Mouse (Mus musculus) heart, embryonic 15.5 days (tissue): ENCODE measurements around the gene Aldh3b1. TPM values are rescaled to one million over a fixed set of nuclear protein-coding genes. Genes with fewer than 3 reads are reported as not detected.

Experiments
- ATAC-seq: fragments of 200-750 bp; cut with Nextera tagmentation; replicated peaks from 2 replicates; pipeline ENCODE4 v1.8.0; 2017; ENCODE audit warnings: low read depth, moderate TSS enrichment; ENCODE audit not compliant: insufficient number of reproducible peaks, insufficient read depth, low FRiP score
- H3K27ac ChIP-seq: fragments of 300-500 bp; sonication (generic); 2 replicates; pipeline ENCODE4 v1.5.1; 2015; ENCODE audit warnings: mild to moderate bottlenecking, inconsistent platforms
- H3K27me3 ChIP-seq: fragments of 300-500 bp; sonication (generic); 2 replicates; pipeline ENCODE4 v1.6.1; 2015; ENCODE audit warnings: inconsistent platforms
- H3K36me3 ChIP-seq: fragments of 300-500 bp; sonication (generic); 2 replicates; pipeline ENCODE4 v1.6.1; 2015; ENCODE audit warnings: mild to moderate bottlenecking, inconsistent platforms
- H3K4me1 ChIP-seq: fragments of 300-500 bp; sonication (generic); replicated peaks from 2 replicates; pipeline ENCODE4 v1.6.1; 2015; ENCODE audit warnings: inconsistent platforms
- H3K4me2 ChIP-seq: fragments of 300-500 bp; sonication (generic); 2 replicates; pipeline ENCODE4 v1.6.1; 2015; ENCODE audit warnings: inconsistent platforms, mild to moderate bottlenecking, moderate library complexity
- H3K4me3 ChIP-seq: fragments of 300-500 bp; sonication (generic); 2 replicates; pipeline ENCODE4 v1.5.1; 2015; ENCODE audit warnings: mild to moderate bottlenecking, inconsistent platforms
- H3K9ac ChIP-seq: fragments of 300-500 bp; sonication (generic); 2 replicates; pipeline ENCODE4 v1.6.1; 2015; ENCODE audit warnings: mild to moderate bottlenecking, inconsistent platforms
- H3K9me3 ChIP-seq: fragments of 300-500 bp; sonication (generic); replicated peaks from 2 replicates; pipeline ENCODE4 v1.6.1; 2016; ENCODE audit warnings: inconsistent platforms
- WGBS: fragments of 180-500 bp; shearing (Covaris S2); methylation state at CpG from one replicate; pipeline ENCODE4 v1.1.7; 2015; ENCODE audit warnings: mixed read lengths; 5-methylcytosine and 5-hydroxymethylcytosine counted together
- polyA plus RNA-seq: library from polyadenylated mRNA; unstranded; fragments of >200 nt; fragmentation: Nextera tagmentation; extraction: Ambion mirVana; gene quantifications from 2 replicates; pipeline ENCODE4 v1.2.1, GENCODE M21; 2015

Gene Aldh3b1
- polyA plus RNA-seq, 1 experiment from 2014 or later, result 1.6 TPM

GRCm38 (mm10) chr19:3896208-3896607, 33.4 kb downstream of the Aldh3b1 start:
- no peak for ATAC-seq
- H3K27me3 ChIP-seq, result no peaks in the 10 kb centered on the region
- H3K27ac ChIP-seq, result no peak overlapping the region
- H3K36me3 ChIP-seq, result peaks cover 46% of the 10 kb centered on the region
- no peaks in the 10 kb centered on the region for H3K9me3 ChIP-seq
- 88% methylated on average over 10 of the region's 10 CpGs for WGBS
- no peak overlapping the region for H3K4me3 ChIP-seq
- no peak overlapping the region for H3K9ac ChIP-seq
- peaks cover 19% of the 10 kb centered on the region for H3K4me1 ChIP-seq
- no peak overlapping the region for H3K4me2 ChIP-seq

- Histone ChIP-seq H3K4me2 (no peak overlapping the region), H3K36me3 (peaks cover 54% of the 10 kb centered on the region), H3K27ac (no peak overlapping the region), H3K9me3 (no peaks in the 10 kb centered on the region), H3K27me3 (no peaks in the 10 kb centered on the region), H3K4me3 (no peak overlapping the region), H3K9ac (no peak overlapping the region), H3K4me1 (peaks cover 19% of the 10 kb centered on the region)
- WGBS, result 30% methylated on average over 3 of the region's 3 CpGs
- ATAC-seq, result no peak
Measured at GRCm38 (mm10) chr19:3895171-3895631, 34.4 kb downstream of the Aldh3b1 start.

- Histone ChIP-seq H3K9me3 (no peaks in the 10 kb centered on the region), H3K27ac (no peak overlapping the region), H3K27me3 (no peaks in the 10 kb centered on the region), H3K4me2 (no peak overlapping the region), H3K36me3 (peaks cover 57% of the 10 kb centered on the region), H3K4me1 (peaks cover 19% of the 10 kb centered on the region), H3K9ac (no peak overlapping the region), H3K4me3 (no peak overlapping the region)
- WGBS, result 86% methylated on average over 2 of the region's 2 CpGs
- no peak for ATAC-seq
Measured at GRCm38 (mm10) chr19:3894294-3894693, 35.3 kb downstream of the Aldh3b1 start.

GRCm38 (mm10) chr19:3893545-3894116, 36.0 kb downstream of the Aldh3b1 start:
- ATAC-seq, result peak; percentile 63; the same call in 1 of the 2 replicates
- Histone ChIP-seq H3K4me2 (no peak overlapping the region), H3K27me3 (no peaks in the 10 kb centered on the region), H3K9ac (no peak overlapping the region), H3K4me1 (peaks cover 19% of the 10 kb centered on the region), H3K27ac (peak overlapping the region; percentile 31; the same call in 1 of the 2 replicates), H3K4me3 (no peak overlapping the region), H3K36me3 (peaks cover 59% of the 10 kb centered on the region), H3K9me3 (no peaks in the 10 kb centered on the region)
- 57% methylated on average over 4 of the region's 4 CpGs for WGBS

GRCm38 (mm10) chr19:3890181-3890580, 39.4 kb downstream of the Aldh3b1 start:
- Histone ChIP-seq H3K27ac (no peak overlapping the region), H3K4me3 (no peak overlapping the region), H3K9me3 (no peaks in the 10 kb centered on the region), H3K4me2 (no peak overlapping the region), H3K27me3 (no peaks in the 10 kb centered on the region), H3K36me3 (peaks cover 56% of the 10 kb centered on the region), H3K9ac (no peak overlapping the region), H3K4me1 (peaks cover 16% of the 10 kb centered on the region)
- 82% methylated on average over 8 of the region's 8 CpGs for WGBS
- ATAC-seq, result no peak

GRCm38 (mm10) chr19:3889096-3889495, 40.5 kb downstream of the Aldh3b1 start:
- no peak overlapping the region for H3K27ac ChIP-seq
- no peak overlapping the region for H3K4me3 ChIP-seq
- H3K4me2 ChIP-seq, result no peak overlapping the region
- ATAC-seq, result no peak
- H3K27me3 ChIP-seq, result no peaks in the 10 kb centered on the region
- peaks cover 24% of the 10 kb centered on the region for H3K4me1 ChIP-seq
- peaks cover 49% of the 10 kb centered on the region for H3K36me3 ChIP-seq
- no peaks in the 10 kb centered on the region for H3K9me3 ChIP-seq
- WGBS, result 91% methylated on average over 5 of the region's 5 CpGs
- no peak overlapping the region for H3K9ac ChIP-seq

GRCm38 (mm10) chr19:3884325-3884990, 45.1 kb downstream of the Aldh3b1 start:
- H3K9me3 ChIP-seq, result no peaks in the 10 kb centered on the region
- peak overlapping the region; percentile 20; the same call in 1 of the 2 replicates for H3K27ac ChIP-seq
- H3K9ac ChIP-seq, result no peak overlapping the region
- H3K27me3 ChIP-seq, result no peaks in the 10 kb centered on the region
- 25% methylated on average over 6 of the region's 6 CpGs for WGBS
- H3K4me3 ChIP-seq, result no peak overlapping the region
- H3K36me3 ChIP-seq, result peaks cover 15% of the 10 kb centered on the region; the same call in 1 of the 2 replicates
- peaks cover 13% of the 10 kb centered on the region for H3K4me1 ChIP-seq
- no peak for ATAC-seq
- no peak overlapping the region for H3K4me2 ChIP-seq

GRCm38 (mm10) chr19:3882214-3882613, 47.4 kb downstream of the Aldh3b1 start:
- no peak overlapping the region for H3K4me2 ChIP-seq
- no peak overlapping the region for H3K9ac ChIP-seq
- WGBS, result 76% methylated on average over 4 of the region's 4 CpGs

GRCm38 (mm10) chr19:3880054-3880848, 49.4 kb downstream of the Aldh3b1 start:
- Histone ChIP-seq H3K27me3 (no peaks in the 10 kb centered on the region), H3K27ac (no peak overlapping the region; the same call in 1 of the 2 replicates), H3K4me2 (no peak overlapping the region), H3K9ac (no peak overlapping the region), H3K4me3 (no peak overlapping the region), H3K4me1 (peaks cover 13% of the 10 kb centered on the region), H3K36me3 (no peaks in the 10 kb centered on the region), H3K9me3 (no peaks in the 10 kb centered on the region)
- 87% methylated on average over 6 of the region's 6 CpGs for whole genome bisulfite sequencing
- ATAC-seq, result no peak

More at GRCm38 (mm10) chr19:3882214-3882613, 47.4 kb downstream of the Aldh3b1 start:
- Histone ChIP-seq H3K4me1 (peaks cover 13% of the 10 kb centered on the region), H3K36me3 (0 out of 2 replicates have a peak, but pooled peaks cover 9% of the 10 kb centered on the region), H3K9me3 (no peaks in the 10 kb centered on the region), H3K4me3 (no peak overlapping the region), H3K27ac (no peak overlapping the region), H3K27me3 (no peaks in the 10 kb centered on the region)
- ATAC-seq, result no peak

- no peak for ATAC-seq
- Histone ChIP-seq H3K4me2 (no peak overlapping the region), H3K4me1 (peaks cover 6% of the 10 kb centered on the region; the same call in 1 of the 2 replicates), H3K36me3 (no peaks in the 10 kb centered on the region), H3K4me3 (no peak overlapping the region), H3K27me3 (no peaks in the 10 kb centered on the region), H3K9ac (no peak overlapping the region), H3K9me3 (no peaks in the 10 kb centered on the region), H3K27ac (no peak overlapping the region)
- 84% methylated on average over 7 of the region's 7 CpGs for WGBS
Measured at GRCm38 (mm10) chr19:3875045-3875444, 54.6 kb downstream of the Aldh3b1 start.

GRCm38 (mm10) chr19:3872373-3872772, 57.2 kb downstream of the Aldh3b1 start:
- Histone ChIP-seq H3K27ac (no peak overlapping the region), H3K27me3 (no peaks in the 10 kb centered on the region), H3K4me1 (peaks cover 9% of the 10 kb centered on the region), H3K9ac (no peak overlapping the region), H3K9me3 (no peaks in the 10 kb centered on the region), H3K4me2 (no peak overlapping the region), H3K4me3 (no peak overlapping the region), H3K36me3 (no peaks in the 10 kb centered on the region)
- WGBS, result 41% methylated on average over 4 of the region's 4 CpGs
- ATAC-seq, result no peak
